Mouse (Mus musculus) G1E (cell line): ENCODE data around the gene Trim47. TPM values are rescaled to one million over a fixed set of nuclear protein-coding genes. Genes with fewer than 3 reads are reported as not detected.
A peak's percentile ranks its signal among the peaks of the same experiment; 100 is the strongest.
"Not testable (repeated sequence)": the region's sequence is repeated elsewhere in the genome, so short reads cannot be mapped to it uniquely, and the experiment has no call there.

Experiments
- ATAC-seq: 2 replicates; pipeline ENCODE4 v1.8.0; 2016; ENCODE audit warnings: mild to moderate bottlenecking; ENCODE audit not compliant: insufficient number of reproducible peaks, poor library complexity, low FRiP score, severe bottlenecking; ENCODE audit errors: extremely low read depth
- DNase-seq: peaks from one replicate; pipeline ENCODE4 v3.0.0; 2012; ENCODE audit warnings: low spot score
- H3K27me3 ChIP-seq: 2 replicates; pipeline ENCODE4 v1.6.1; 2012; ENCODE audit warnings: mild to moderate bottlenecking, low read length, inconsistent platforms; ENCODE audit not compliant: insufficient read depth
- H3K36me3 ChIP-seq: replicated peaks from 2 replicates; pipeline ENCODE3; 2012; ENCODE audit warnings: mild to moderate bottlenecking, inconsistent platforms
- H3K4me1 ChIP-seq: 2 replicates; pipeline ENCODE4 v1.6.1; 2012; ENCODE audit warnings: low read depth, low read length, inconsistent platforms, mixed read lengths; ENCODE audit not compliant: insufficient read depth
- H3K4me3 ChIP-seq: 2 replicates; pipeline ENCODE4 v1.5.1; 2012; ENCODE audit warnings: low read depth, mild to moderate bottlenecking, inconsistent platforms, low read length, moderate library complexity, mixed read lengths
- H3K9me3 ChIP-seq: replicated peaks from 2 replicates; pipeline ENCODE4 v1.6.1; 2012; ENCODE audit warnings: inconsistent platforms
- CTCF ChIP-seq: IDR thresholded peaks from 2 replicates; pipeline ENCODE4 v1.5.1; 2012; ENCODE audit warnings: low read depth, low read length, inconsistent platforms, mixed read lengths
- GATA1 ChIP-seq: IDR thresholded peaks from 2 replicates; pipeline ENCODE4 v1.6.1; 2012; ENCODE audit warnings: borderline replicate concordance, low read length, inconsistent platforms, mixed read lengths
- GATA2 ChIP-seq: IDR thresholded peaks from 2 replicates; pipeline ENCODE4 v1.6.1; 2012; ENCODE audit warnings: low read depth, low read length, inconsistent platforms, borderline replicate concordance
- POLR2AphosphoS5 ChIP-seq: IDR thresholded peaks from 2 replicates; pipeline ENCODE4 v1.6.1; 2012; ENCODE audit warnings: low read depth, low read length, inconsistent platforms; ENCODE audit not compliant: insufficient replicate concordance
- TAL1 ChIP-seq: conservative IDR thresholded peaks from 2 replicates; pipeline ENCODE4 v1.6.1; 2012; ENCODE audit warnings: low read depth, low read length, inconsistent platforms, mixed read lengths
- polyA plus RNA-seq: library from polyadenylated mRNA; stranded (reverse); fragments of >175 nt; gene quantifications from 2 replicates; pipeline ENCODE4 v1.2.3, GENCODE M21; 2012
- total RNA-seq, 2 experiments: library from RNA; stranded (forward) in 1 of 2; stranded (reverse) in 1 of 2; fragments of 200-1000 nt in 1 of 2; fragments of >200 nt in 1 of 2; fragmentation: Nextera tagmentation in 1 of 2; gene quantifications; 2 replicates each; pipeline ENCODE4 v1.2.3; 2014 to 2017

Gene Trim47
- total and polyA plus RNA-seq, 3 experiments: 0.27 TPM; not detected in 2

- peak within 1 kb of the TSS; percentile 2; the same call in 1 of the 2 replicates for H3K4me3 ChIP-seq
- no peak for TF ChIP-seq GATA1
- TF ChIP-seq POLR2AphosphoS5: no peak
- no peak for TF ChIP-seq TAL1
- no peak for TF ChIP-seq GATA2
- no peak for TF ChIP-seq CTCF
- ATAC-seq (no peak), DNase-seq (no peak)
- peaks cover 25% of the 10 kb centered on the region for H3K27me3 ChIP-seq
- H3K4me1 ChIP-seq: peaks cover 26% of the 10 kb centered on the region
- H3K36me3 ChIP-seq: peaks cover 56% of the 10 kb centered on the region
- no peaks in the 10 kb centered on the region for H3K9me3 ChIP-seq
Observed at GRCm38 (mm10) chr11:116130488-116131205, 3.6 kb upstream of the Trim47 start, which contains the start of gene Trim65. TSS of gene Trim65 (minus strand) at chr11:116131128.

- DNase-seq (no peak), ATAC-seq (no peak)
- Histone ChIP-seq H3K27me3 (peaks cover 25% of the 10 kb centered on the region), H3K9me3 (peaks cover 4% of the 10 kb centered on the region), H3K4me3 (no peak overlapping the region), H3K36me3 (peaks cover 50% of the 10 kb centered on the region), H3K4me1 (peaks cover 26% of the 10 kb centered on the region)
- TF ChIP-seq GATA2: no peak
- TF ChIP-seq GATA1: no peak
- no peak for TF ChIP-seq POLR2AphosphoS5
- TF ChIP-seq CTCF: no peak
- no peak for TF ChIP-seq TAL1
Observed at GRCm38 (mm10) chr11:116129993-116130487, 3.0 kb upstream of the Trim47 start.

GRCm38 (mm10) chr11:116129091-116129790 lies 2.2 kb upstream of the Trim47 start:
- ATAC-seq: no peak
- peaks cover 27% of the 10 kb centered on the region for H3K27me3 ChIP-seq
- peaks cover 22% of the 10 kb centered on the region for H3K4me1 ChIP-seq
- peaks cover 42% of the 10 kb centered on the region for H3K36me3 ChIP-seq
- DNase-seq: no peak
- TF ChIP-seq GATA1 (no peak), CTCF (no peak), GATA2 (no peak), TAL1 (no peak), POLR2AphosphoS5 (no peak; the same call in 1 of the 2 replicates)
- peaks cover 4% of the 10 kb centered on the region for H3K9me3 ChIP-seq
- no peak overlapping the region for H3K4me3 ChIP-seq

- Histone ChIP-seq H3K36me3 (peaks cover 29% of the 10 kb centered on the region), H3K27me3 (peaks cover 31% of the 10 kb centered on the region), H3K4me3 (no peak overlapping the region), H3K9me3 (peaks cover 4% of the 10 kb centered on the region), H3K4me1 (peaks cover 22% of the 10 kb centered on the region)
- TF ChIP-seq CTCF (no peak), POLR2AphosphoS5 (no peak), GATA1 (no peak)
- no peak for DNase-seq
- ATAC-seq: no peak
Observed at GRCm38 (mm10) chr11:116127986-116128385, 976 bp upstream of the Trim47 start.

- peaks cover 4% of the 10 kb centered on the region for H3K9me3 ChIP-seq
- TF ChIP-seq GATA2: no peak
- H3K4me3 ChIP-seq: no peak overlapping the region
- DNase-seq (no peak), ATAC-seq (no peak)
- peaks cover 22% of the 10 kb centered on the region for H3K4me1 ChIP-seq
- H3K36me3 ChIP-seq: peaks cover 12% of the 10 kb centered on the region
- peaks cover 34% of the 10 kb centered on the region for H3K27me3 ChIP-seq
Observed at GRCm38 (mm10) chr11:116126261-116126660, 749 bp downstream of the Trim47 start.

GRCm38 (mm10) chr11:116121731-116122245 lies 5.2 kb downstream of the Trim47 start:
- not testable (repeated sequence) for H3K9me3 ChIP-seq, ATAC-seq, H3K4me3 ChIP-seq, H3K4me1 ChIP-seq, DNase-seq, H3K36me3 ChIP-seq
- H3K27me3 ChIP-seq: peaks cover 19% of the 10 kb centered on the region; the same call in 1 of the 2 replicates
